Mouse (Mus musculus) cerebellum, adult 9-11 months (tissue): Measurements from ENCODE around the gene Cdh4.

Experiments
- DNase-seq: peaks from one replicate; pipeline ENCODE4 v3.0.0; 2022

Cdh4 gene

DNA sequence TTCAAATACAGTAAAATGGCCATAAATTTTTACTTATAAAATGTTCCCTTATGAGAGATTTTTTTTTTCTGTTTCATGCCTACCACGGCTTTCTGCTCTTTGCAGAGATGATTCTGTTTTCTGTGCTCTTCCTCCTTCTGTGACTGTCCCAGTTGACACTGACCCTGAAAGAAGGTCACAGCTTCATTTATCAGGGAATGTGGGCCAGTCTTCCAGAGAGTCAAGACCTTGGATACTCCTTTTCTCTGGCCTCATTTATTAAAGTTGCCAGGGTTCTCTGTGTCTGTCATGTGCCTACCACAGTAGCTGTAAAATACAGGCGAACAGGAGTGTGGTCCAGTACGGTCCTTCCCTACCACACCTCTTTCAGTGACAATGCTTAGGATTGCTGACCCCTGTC lies 162.5 kb downstream of the Cdh4 start:
- DNase-seq = no peak

DNA sequence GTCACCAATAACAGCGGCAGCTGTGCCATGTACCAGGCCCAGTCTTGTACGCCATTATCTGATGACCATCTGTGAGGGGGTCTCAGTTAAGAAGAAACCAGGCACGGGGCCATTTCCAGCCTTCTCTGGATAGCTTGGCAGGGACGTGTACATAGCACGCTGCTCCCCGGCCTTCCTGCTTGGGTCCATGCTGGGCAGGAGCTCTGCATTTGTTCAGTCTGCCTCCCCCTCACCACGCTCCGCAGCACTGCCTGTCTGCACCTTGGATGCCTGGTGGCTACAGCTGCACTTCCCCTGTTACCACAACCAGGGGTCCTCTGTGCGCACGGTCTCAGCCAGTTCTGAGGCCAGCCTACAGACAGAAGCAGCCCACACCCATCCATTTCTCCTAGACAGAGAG lies 163.0 kb downstream of the Cdh4 start:
- no peak for DNase-seq

DNA sequence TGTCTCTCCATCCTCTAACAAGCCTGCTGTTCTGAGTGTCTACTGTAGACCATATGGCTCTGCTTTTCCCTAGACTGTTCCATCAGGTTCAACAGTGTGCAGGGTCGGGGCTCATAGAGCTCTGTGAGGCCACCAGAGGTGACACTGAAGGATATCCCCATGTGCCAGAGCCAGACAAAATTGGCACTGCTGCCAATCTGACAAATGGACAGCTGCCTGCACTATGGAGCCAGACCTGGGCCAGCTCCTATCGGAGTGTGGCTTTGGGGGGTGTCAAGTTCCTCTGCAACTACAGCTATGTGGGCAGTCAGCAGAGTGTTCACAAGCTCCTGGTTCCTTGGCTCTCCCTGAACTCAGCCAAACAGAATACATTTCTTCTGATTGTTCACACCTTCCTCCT lies 164.1 kb downstream of the Cdh4 start:
- DNase-seq = no peak

DNA sequence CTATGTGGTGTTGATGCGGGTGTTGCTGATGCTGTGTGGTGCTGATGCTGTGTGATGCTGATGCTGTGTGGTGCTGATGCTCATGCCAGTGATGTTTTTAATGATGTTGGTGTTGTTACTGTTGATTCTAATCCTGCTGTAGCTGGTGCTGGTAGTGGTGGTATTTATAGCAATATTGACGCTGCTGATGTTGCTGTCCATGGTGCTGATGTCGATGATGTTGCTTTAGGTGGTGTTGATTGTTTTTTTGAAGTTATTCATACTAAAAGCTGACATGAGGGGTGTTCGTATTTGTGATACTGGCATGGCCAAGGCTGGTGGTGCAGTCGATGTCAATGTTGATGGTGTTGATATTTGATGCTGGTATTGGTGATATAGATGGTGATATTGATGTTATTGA lies 173.7 kb downstream of the Cdh4 start:
- no peak for DNase-seq

DNA sequence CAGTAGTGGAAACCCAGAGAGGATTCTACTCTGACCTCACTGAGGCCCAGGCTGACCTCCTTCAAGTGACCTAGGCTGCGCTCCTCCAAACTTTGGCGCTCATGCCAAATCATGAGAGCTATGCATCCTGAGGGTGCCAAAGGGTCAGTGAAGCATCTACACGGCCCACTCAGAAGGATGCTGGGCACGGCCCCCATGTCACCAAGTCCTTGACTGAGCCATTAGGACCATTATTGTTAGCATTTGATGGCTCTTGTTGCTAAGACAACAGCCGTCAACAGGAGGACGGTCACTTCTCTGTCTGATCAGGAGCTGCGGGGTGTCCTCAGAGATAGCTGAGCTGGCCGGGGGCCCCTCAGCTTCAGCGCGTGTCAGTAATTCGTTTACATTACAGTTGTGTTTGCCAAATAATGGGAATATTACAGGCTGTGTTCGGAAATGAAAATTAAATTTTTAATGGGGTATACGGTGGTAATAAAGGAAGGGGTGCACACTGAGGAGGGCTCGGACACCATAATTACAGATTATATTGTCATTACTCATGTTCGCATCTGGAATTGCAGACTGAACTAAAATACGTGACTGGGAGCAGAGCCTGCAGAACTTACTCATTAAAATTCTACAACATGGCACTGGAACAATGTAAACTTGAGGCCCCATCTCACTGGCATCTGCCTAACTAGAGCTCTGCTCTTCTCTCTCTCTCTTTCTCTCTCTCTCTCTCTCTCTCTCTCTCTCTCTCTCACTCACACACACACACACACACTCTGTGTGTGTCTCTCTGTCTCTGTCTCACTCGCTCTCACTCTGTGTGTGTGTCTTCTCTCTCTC lies 181.6 kb downstream of the Cdh4 start:
- DNase-seq = no peak

DNA sequence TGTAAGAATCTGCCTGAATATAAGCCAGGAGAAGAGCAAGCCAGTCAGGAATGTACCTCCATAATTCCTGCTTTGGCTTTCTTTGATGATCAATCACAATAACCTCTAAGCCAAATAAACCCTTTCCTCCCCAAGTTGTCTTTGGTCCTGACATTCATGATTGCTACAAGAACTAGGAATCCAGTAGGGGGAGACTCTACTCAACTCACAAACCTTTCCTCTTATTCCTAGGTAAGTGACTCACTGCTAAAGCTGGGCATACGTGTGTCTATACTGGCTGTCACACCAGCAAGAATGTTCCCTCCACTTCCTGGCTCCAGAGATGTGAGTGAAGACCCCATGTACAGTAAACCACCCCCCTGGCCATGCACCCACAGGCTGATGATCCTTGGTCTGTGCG lies 185.3 kb downstream of the Cdh4 start:
- no peak for DNase-seq

DNA sequence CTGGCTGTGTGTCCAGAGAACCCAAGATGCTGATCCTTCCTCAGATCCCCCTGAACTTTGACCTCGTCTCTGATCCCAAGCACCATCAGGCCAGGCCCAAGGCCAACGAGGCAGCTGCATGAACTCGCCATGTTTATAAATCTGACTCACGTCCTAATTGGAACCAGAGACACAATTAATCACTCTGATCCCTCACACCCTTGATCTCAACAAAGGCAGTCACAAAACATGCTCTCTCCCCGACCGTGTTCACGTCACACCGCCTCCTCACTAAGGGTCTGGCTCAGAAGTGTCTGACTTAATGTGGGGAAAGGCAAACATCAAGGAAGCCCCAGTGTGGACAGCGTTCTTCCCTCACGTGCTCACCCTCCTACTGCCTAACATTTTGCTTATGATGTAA lies 188.5 kb downstream of the Cdh4 start:
- DNase-seq = no peak

DNA sequence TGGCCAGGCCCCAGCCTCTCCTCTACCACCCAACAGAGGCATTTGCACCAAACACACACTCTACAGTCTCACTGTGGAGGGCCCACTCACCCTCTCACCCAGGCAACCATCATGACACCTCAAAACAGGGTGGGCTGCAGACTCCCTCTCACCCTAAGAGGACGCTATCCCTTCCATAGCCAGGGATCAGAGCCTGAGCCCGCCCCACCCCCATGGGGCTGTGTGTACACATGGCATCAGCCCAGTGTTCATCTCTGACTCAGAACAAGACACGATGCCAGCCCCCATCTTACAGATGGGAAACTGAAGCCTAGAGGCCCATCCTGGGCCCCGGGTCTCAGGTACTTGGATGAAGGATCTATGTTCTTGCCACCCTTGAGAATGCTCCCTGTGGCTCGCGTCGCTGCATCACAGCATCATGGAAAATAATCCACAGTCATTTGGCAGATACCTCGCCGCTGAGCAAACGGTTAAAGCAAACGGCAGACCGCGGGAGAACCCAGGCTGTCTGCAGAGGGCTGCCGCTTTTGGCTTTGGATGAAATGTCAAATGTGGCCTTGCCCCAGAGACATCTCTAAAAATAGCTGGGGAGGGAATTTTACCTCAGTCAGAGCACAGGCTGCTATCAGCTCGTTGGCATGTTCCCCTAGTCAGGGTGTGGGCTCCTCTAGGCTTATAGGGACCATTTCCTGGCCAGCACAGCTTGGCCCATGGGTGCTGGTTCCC lies 198.5 kb downstream of the Cdh4 start:
- peak; percentile 57 for DNase-seq

DNA sequence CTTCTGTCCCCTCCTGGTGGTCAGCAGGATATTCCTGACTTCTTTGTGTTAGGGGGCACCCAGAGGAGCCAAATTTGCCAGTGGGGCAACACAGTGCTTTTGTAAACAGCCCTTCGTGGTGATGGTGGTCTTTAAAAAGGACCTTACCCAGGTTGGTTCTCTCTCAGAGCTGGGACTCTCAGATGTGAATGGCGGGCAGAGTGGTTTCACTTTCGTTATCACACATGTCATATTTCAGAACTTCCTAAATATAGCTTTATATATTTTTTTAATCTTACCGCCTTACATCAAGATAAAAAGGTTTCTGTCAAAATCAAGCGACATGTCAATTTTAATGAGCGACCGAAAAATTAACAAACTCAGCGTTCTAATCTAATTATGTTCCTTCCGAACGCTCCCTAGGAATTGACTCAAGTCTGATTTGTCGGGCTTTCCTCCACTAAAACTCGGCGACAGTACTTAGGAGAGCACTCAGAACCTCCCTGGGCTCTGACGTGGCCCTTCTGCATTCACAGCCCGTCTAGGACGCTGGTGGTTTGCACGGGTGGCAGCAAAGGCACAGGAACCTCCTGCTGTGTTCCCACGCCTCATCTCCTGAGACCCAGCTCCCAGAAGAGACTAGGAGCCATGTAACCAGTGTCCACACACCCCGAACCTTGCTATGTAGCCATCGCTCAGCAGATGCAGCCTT lies 206.5 kb downstream of the Cdh4 start:
- DNase-seq = peak; percentile 29

DNA sequence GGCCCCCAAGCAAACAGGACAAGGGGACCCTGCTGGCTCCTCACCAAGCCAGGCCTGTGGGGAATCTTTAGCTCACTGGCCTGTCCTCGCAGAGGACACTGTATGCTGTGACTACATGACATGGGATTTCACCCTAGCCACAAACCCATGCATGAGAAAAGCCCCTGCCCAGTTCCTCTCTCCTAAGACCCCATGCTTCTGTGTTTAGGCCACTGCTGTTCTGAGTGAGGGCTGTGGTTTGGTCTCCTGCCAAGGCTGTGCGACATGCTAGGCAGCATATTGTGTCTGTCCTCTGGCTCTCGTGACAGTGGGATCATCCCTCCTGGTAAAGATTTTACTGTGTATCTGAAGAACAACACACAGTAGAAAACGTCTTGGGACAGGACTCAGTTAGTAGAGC lies 207.1 kb downstream of the Cdh4 start:
- DNase-seq = no peak

DNA sequence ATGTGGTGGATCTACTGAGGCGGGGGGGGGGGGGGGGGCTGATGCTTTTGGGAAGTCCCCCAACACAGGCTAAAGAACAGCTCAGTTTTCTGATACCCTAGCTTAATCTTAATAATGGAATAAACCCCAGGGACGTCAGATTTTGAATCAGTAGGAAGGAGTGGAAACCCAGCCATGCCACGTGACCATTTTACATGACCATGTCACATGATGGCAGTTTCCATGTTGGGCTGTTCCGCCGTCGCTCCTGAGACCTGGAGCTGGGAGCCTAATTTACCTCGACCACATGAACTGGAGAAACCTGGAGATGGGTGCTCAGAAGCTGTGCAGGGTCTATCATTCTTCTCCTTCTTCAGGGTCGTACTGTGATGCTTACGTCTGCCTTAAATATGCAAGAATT lies 207.9 kb downstream of the Cdh4 start:
- no peak for DNase-seq

DNA sequence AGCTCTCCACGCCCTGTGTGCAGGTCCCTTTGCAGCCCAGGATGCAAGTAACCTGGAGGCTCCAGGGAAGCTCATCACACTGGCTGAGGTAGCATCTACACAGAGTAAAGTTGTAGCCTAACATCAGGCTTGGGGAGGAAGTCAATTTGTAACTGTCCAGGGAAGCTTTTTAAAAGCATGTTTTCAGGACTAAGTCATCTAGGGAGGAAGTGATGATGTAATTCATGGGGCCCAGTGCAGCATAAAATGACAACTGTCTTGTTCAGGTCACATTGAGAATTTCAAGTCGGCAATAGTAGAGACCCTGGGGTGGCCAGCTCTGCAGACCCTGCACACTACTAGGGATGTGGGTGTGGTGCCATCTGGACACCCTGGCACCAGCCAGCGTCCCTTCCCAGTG lies 213.3 kb downstream of the Cdh4 start:
- DNase-seq = no peak

DNA sequence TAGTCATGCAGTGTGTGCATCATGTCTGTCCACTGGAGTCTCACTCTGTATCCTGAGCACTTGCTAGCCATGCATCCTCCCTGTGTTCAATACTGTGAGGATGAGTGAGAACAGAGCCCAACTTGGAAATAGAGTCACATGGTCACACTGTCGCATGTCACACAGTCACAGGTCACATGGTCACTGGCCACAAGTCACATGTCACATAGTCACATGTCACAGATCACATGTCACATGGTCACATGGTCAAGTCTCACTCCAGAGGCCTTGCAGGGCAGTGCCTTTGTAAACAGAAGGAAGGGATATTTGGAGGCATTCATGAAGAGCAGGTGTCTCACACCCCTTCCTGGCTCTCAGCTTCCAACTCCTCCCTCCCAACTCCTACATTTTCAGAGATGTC lies 217.0 kb downstream of the Cdh4 start:
- no peak for DNase-seq

DNA sequence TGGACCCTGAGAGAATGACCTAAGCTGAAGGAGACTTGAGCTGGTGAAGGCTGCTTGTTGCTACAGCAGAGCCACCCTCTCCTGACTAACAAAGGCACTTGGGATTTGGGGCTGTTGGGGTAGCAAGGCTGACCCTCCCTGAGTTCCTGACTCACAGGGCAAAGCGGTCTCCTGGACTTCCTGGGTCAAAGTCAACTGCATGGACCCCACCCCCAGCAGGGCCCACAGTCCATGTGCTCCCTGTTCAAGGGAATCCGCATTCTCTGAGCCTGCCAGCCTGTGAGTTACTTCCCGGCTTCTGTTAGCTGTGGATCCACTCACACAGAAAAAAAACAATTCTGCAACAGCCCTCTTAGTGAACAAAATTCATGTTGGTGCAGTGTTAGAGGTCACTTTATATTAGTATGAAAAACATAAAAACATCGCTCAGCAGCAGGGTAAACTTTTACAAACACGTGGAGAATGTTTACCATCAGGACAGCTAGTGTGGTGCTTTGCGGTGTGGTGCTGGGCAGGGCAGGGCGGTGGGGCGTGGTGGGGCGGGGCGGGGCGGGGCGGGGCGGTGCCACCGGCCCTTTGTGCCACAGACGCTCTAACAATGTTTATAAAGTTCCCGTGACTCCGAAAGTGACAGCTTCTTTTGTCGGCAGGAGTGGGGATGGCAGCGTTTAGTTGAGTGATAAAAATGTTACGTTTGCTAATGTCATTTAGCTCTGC lies 219.9 kb downstream of the Cdh4 start:
- DNase-seq = no peak

DNA sequence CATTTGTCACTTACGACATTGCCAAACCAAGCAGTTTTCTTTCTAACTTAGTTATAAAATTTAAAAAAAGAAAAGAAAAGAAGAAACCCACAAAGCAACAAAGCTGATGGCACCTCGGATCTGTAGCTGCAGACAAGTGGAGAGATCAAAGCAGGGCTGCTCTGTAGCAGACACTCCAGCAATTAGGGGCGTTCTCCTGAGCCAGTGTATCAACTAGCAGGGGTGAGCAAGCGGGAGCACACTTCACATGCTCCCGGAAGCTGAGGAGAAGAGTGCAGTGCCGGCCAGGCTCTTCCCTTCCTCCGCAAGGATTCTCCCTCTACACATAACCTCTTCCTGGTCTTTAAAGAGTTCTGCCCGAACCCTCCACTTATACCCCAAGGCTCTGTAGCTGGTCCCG lies 220.5 kb downstream of the Cdh4 start:
- no peak for DNase-seq

DNA sequence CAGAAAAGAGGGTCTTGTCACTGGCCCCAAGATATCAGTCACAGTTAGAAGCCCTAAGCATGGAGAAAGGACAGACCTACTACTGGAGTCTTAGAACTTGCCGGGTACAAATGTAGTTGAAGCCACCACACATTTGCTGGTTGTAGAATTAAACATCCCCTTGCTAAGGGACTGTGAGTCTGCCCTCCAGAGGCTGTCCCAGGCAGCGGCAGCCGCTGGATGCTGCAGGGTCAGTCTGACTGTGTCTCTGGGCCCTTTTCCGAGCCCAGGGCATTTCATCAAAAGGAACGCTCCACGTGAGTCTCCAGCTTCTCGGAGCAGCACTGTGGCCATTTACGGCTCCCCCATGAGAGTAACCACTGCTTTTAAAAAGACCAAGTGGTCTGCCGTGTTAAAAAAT lies 221.4 kb downstream of the Cdh4 start:
- DNase-seq = no peak

DNA sequence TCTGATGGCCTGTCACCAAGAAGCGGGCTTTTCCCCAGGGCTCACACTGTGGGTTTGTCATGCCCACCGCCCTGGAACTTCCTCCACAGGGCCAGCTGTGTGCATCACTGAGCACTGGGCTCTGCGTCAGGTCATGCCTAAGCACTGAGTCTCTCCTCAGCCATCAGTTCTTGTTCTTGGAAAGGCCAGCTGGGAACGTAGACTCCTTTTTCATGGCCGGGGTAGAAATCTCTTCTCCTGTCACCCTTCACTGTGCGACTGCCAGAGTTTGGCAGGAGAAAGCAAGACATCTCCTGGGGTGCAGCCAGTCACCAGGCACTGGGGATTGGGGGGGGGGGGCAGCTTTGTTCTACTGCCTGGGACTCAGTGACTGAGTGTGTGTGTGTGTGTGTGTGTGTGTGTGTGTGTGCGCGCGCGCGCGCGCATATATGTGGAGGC lies 222.0 kb downstream of the Cdh4 start:
- DNase-seq = no peak

DNA sequence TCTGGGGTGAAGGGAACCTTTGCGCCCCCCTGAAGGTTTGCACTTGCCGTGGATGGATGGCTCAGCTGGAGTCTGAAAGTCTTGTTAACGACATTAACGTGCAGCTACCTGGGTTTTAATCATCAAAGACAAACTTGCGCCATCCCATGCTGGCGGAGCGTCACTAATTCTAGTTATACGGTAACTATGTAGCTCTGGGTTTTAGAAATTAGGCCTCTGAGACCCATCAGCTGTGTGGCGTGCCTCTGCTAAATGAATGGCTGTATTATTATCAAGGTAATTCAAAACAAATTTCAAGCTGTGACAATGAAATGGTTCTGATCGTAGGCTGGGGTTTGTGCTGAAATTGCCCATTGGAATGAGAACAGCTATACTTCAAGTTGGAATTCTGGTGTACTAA lies 228.5 kb downstream of the Cdh4 start:
- DNase-seq = no peak

DNA sequence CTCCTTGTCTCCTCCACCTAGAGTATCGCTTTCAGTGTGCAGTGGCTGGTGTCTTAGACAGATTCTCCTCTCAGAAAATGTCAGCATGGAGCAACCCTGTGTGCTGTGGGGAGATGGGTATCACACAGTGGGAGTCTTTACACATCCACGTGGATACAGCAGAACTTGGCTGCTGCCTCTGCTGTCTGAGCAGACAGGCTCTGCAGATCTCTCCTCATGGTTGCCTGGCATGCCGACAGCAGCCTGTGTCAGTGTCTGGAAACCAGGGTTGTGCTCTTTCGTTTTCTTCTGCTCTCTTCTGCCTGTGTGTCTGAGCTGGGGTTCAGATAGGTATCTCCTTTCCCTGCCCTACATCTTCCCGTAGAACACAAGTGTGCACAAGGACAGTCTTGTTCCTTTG lies 237.6 kb downstream of the Cdh4 start:
- peak; percentile 26 for DNase-seq

DNA sequence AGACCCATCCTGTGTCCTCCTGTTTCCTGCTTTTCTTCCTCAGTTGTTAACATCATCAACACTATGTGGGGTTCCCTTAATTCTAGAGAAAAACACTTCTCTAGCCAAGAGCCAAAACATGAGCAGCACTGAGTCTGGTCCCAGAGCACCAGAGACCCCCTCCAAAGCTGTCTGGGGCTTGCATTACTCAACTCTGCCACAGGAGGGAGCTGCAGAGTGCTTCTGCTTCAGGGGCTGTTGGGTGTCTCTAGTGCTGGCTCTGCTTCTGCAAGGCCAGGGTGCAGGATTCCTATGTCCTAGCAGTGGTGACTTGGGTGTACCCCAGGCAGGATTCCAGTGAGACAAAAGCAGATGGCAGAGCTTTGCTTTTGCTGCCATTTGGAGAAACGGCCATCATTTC lies 239.2 kb downstream of the Cdh4 start:
- DNase-seq = no peak

DNA sequence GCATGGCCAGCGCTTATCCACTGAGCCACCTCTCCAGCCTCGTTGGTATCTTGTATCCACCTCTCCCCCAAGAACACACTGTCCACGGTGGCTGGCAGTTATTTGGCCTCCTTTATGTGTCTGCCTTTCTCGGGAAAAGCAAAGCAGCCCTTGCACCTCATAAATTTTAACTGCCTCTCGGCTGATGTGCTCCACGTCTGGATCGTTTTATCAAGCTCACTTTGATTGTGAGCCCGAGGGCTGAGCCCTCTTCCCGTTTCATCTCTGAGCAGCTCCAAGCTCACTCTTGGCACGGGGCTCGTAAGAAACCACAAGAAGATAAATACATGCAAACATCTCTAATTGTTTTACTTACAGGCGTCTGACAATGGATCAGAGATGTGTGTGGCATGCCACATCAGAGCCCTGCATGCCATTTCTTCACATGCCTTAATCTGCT lies 245.0 kb downstream of the Cdh4 start:
- DNase-seq = no peak

DNA sequence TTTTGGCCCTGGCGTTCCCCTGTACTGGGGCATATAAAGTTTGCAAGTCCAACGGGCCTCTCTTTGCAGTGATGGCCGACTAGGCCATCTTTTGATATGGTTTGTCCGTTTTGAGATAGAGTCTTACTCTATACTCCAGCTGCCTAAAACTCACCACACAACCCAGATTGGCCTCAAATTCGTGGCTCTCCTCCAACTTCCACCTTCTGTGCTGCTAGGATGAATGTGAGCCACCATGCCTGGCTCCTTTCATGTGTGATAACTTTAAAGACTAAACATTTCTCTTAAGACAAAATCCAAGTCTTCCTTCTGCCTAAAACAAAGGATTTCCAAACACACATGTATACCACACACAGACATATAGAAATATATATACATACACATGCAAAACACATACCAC lies 246.7 kb downstream of the Cdh4 start:
- no peak for DNase-seq

DNA sequence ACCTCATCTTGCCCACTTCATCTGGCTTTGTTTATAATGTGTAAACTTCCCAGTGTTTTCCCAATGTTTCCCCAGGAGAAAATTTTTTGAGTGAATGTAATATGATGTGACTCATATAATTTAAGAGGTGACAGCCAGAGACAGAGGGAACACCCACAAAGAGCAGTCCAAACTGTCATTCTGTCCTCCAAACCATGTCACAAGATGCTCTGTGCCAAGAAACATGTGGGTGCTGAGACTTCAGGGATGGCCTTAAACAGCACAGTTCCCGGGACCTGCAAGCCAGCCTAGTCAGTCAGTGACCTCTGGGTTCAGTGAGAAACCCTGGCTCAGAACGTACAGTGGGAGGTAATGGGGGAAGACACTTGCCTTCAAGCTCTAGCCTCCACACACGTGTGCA lies 247.5 kb downstream of the Cdh4 start:
- no peak for DNase-seq
